Mouse (Mus musculus) intestine, postnatal 0 days (tissue): ENCODE measurements around the gene Xpot. TPM values are rescaled to one million over a fixed set of nuclear protein-coding genes. Genes with fewer than 3 reads are reported as not detected.

ENCODE experiments used
- ATAC-seq: fragments of 200-750 bp; cut with Nextera tagmentation; 2 replicates; pipeline ENCODE4 v1.8.0; 2017; ENCODE audit warnings: mild to moderate bottlenecking, moderate TSS enrichment, moderate library complexity
- H3K27ac ChIP-seq: fragments of 300-500 bp; sonication (generic); 2 replicates; pipeline ENCODE4 v1.5.1; 2014; ENCODE audit warnings: mild to moderate bottlenecking, low read depth, low read length, moderate library complexity
- H3K27me3 ChIP-seq: fragments of 300-500 bp; sonication (generic); replicated peaks from 2 replicates; pipeline ENCODE4 v1.6.1; 2014; ENCODE audit warnings: low read length, mixed read lengths; ENCODE audit not compliant: control insufficient read depth, insufficient read depth
- H3K36me3 ChIP-seq: fragments of 300-500 bp; sonication (generic); 2 replicates; pipeline ENCODE4 v1.6.1; 2014; ENCODE audit warnings: mild to moderate bottlenecking, moderate library complexity; ENCODE audit not compliant: control insufficient read depth, insufficient read depth
- H3K4me1 ChIP-seq: fragments of 300-500 bp; sonication (generic); replicated peaks from 2 replicates; pipeline ENCODE4 v1.6.1; 2014; ENCODE audit warnings: antibody characterized with exemption, low read length, mixed read lengths; ENCODE audit not compliant: control insufficient read depth, insufficient read depth
- H3K4me2 ChIP-seq: fragments of 300-500 bp; sonication (generic); replicated peaks from 2 replicates; pipeline ENCODE4 v1.6.1; 2014; ENCODE audit warnings: low read depth, mild to moderate bottlenecking, moderate library complexity
- H3K4me3 ChIP-seq: fragments of 300-500 bp; sonication (generic); 2 replicates; pipeline ENCODE4 v1.5.1; 2014; ENCODE audit warnings: low read depth, low read length
- H3K9ac ChIP-seq: fragments of 300-500 bp; sonication (generic); 2 replicates; pipeline ENCODE4 v1.6.1; 2014; ENCODE audit warnings: mild to moderate bottlenecking, low read depth, low read length
- H3K9me3 ChIP-seq: fragments of 300-500 bp; sonication (generic); 2 replicates; pipeline ENCODE4 v1.6.1; 2016; ENCODE audit warnings: mixed run types; ENCODE audit not compliant: control insufficient read depth
- CTCF ChIP-seq: sonication (generic); IDR thresholded peaks from 2 replicates; pipeline ENCODE4 v1.5.1; 2016; ENCODE audit warnings: low read depth, mild to moderate bottlenecking, control low read depth, antibody characterized with exemption, moderate library complexity
- WGBS: fragments of 180-500 bp; shearing (Covaris S2); extraction: QIAGEN DNeasy Blood & Tissue Kit; methylation state at CpG from one replicate; pipeline ENCODE4 v1.1.7; 2014; 5-methylcytosine and 5-hydroxymethylcytosine counted together
- polyA plus RNA-seq: library from polyadenylated mRNA; unstranded; fragments of >200 nt; fragmentation: Nextera tagmentation; extraction: Ambion mirVana; gene quantifications from 2 replicates; pipeline ENCODE4 v1.2.1, GENCODE M21; 2015

Xpot gene
- polyA plus RNA-seq, 1 experiment from 2014 or later = 19.5 TPM

GRCm38 (mm10) chr10:121640150-121640930, 14.2 kb upstream of the Xpot start:
- Histone ChIP-seq H3K9me3 (no peaks in the 10 kb centered on the region), H3K27ac (no peak overlapping the region), H3K4me3 (no peak overlapping the region), H3K4me2 (peak overlapping the region; percentile 96), H3K9ac (no peak overlapping the region), H3K36me3 (no peaks in the 10 kb centered on the region), H3K4me1 (peaks cover 8% of the 10 kb centered on the region; the same call in 1 of the 2 replicates), H3K27me3 (peaks cover 20% of the 10 kb centered on the region)
- peak; percentile 79 for TF ChIP-seq CTCF
- no peak for ATAC-seq
- 50% methylated on average over 6 of the region's 6 CpGs for WGBS

DNA sequence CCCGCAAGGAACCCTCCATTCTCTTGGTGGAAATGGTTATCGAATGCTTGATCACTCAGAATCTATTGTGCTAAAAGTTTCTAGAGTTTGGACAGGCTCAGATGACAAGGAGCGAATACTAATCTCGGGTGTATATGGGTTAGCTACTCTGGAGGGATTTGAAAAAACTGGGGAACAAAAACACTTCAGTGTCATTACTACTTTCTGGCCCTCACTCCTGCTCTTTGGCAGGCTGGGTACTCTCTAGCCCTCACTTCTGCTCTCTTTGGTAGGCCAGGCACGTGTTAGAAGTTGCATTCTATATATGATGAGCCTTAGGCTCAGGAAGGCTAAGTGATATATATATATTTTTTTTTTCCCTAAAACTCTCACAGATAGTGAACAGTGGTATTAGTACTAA, 13.4 kb upstream of the Xpot start:
- no peak for ATAC-seq
- H3K4me1 ChIP-seq = peaks cover 8% of the 10 kb centered on the region; the same call in 1 of the 2 replicates
- peaks cover 20% of the 10 kb centered on the region for H3K27me3 ChIP-seq
- 89% methylated on average over 5 of the region's 5 CpGs for WGBS
- TF ChIP-seq CTCF = no peak
- no peaks in the 10 kb centered on the region for H3K36me3 ChIP-seq
- H3K27ac ChIP-seq = no peak overlapping the region
- H3K9me3 ChIP-seq = no peaks in the 10 kb centered on the region
- H3K4me3 ChIP-seq = no peak overlapping the region
- no peak overlapping the region for H3K4me2 ChIP-seq
- no peak overlapping the region for H3K9ac ChIP-seq

DNA sequence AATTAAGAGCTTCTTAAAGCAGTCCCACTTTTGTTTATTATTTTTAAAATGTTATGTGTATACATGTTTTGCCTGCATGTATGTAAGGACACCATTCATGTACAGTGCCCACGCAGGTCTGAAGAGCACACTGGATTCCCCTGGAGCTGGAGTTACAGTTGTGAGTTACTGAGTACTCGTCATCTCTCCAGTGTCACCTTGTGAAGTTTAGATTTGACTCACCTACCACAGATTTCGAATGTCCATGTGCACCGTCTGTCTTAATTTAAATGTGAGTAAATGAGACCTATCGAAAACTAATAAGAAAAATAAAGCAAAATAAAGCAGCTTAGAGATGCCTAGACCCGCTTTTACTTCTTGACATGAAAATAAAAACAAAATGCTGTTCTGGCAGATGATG, 10.1 kb upstream of the Xpot start:
- H3K27ac ChIP-seq = no peak overlapping the region
- no peaks in the 10 kb centered on the region for H3K27me3 ChIP-seq
- no peaks in the 10 kb centered on the region for H3K9me3 ChIP-seq
- no peak overlapping the region for H3K4me2 ChIP-seq
- H3K4me1 ChIP-seq = 0 out of 2 replicates have a peak, but pooled peaks cover 2% of the 10 kb centered on the region
- ATAC-seq = no peak
- H3K36me3 ChIP-seq = no peaks in the 10 kb centered on the region
- no peak overlapping the region for H3K9ac ChIP-seq
- 90% methylated on average over 6 of the region's 6 CpGs for WGBS
- TF ChIP-seq CTCF = no peak
- H3K4me3 ChIP-seq = no peak overlapping the region

DNA sequence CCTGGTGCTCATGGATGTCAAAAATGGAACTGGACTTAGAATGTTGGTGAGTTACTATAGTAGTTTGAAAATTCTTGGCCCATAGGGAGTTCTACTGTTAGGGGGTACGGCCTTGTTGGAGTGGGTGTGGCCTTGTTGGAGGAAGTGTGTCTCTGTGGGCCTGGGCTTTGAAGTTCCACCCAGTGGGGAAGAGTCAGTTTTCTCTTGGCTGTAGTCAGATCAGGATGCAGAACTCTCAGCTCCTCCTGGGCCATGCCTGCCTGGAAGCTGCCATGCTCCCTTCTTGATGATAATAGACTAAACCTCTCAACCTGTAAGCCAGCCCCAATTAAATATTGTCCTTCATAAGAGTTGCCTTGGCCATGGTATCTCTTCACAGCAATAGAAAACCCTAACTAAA, 8.0 kb upstream of the Xpot start:
- H3K4me1 ChIP-seq = no peaks in the 10 kb centered on the region
- no peak for ATAC-seq

GRCm38 (mm10) chr10:121628561-121629040, 2.5 kb upstream of the Xpot start:
- H3K4me2 ChIP-seq = no peak overlapping the region
- H3K4me1 ChIP-seq = peaks cover 5% of the 10 kb centered on the region; the same call in 1 of the 2 replicates
- WGBS = 89% methylated on average over 6 of the region's 6 CpGs
- H3K9me3 ChIP-seq = no peaks in the 10 kb centered on the region
- no peak overlapping the region for H3K9ac ChIP-seq
- no peak for ATAC-seq
- no peaks in the 10 kb centered on the region for H3K27me3 ChIP-seq
- TF ChIP-seq CTCF = no peak
- H3K4me3 ChIP-seq = no peak overlapping the region
- H3K27ac ChIP-seq = no peak overlapping the region
- no peaks in the 10 kb centered on the region for H3K36me3 ChIP-seq

More for the DNA sequence above, 8.0 kb upstream of the Xpot start:
- H3K9me3 ChIP-seq = no peaks in the 10 kb centered on the region
- no peak for TF ChIP-seq CTCF
- H3K9ac ChIP-seq = no peak overlapping the region
- no peak overlapping the region for H3K4me3 ChIP-seq
- no peak overlapping the region for H3K4me2 ChIP-seq
- H3K27ac ChIP-seq = no peak overlapping the region
- H3K36me3 ChIP-seq = no peaks in the 10 kb centered on the region
- no peaks in the 10 kb centered on the region for H3K27me3 ChIP-seq
- 53% methylated on average over 1 of the region's 1 CpGs for WGBS

- no peak overlapping the region for H3K9ac ChIP-seq
- H3K9me3 ChIP-seq = no peaks in the 10 kb centered on the region
- H3K27me3 ChIP-seq = no peaks in the 10 kb centered on the region
- H3K27ac ChIP-seq = no peak overlapping the region
- H3K4me1 ChIP-seq = peaks cover 5% of the 10 kb centered on the region; the same call in 1 of the 2 replicates
- no peak for ATAC-seq
- WGBS = 79% methylated on average over 10 of the region's 10 CpGs
- no peak for TF ChIP-seq CTCF
- 0 out of 2 replicates have a peak overlapping the region, but pooled peaks have one; percentile 83 for H3K4me3 ChIP-seq
- peaks cover 3% of the 10 kb centered on the region; the same call in 1 of the 2 replicates for H3K36me3 ChIP-seq
- H3K4me2 ChIP-seq = peak overlapping the region; percentile 88
Observed at GRCm38 (mm10) chr10:121627216-121627852, 1.2 kb upstream of the Xpot start.
